Mouse (Mus musculus) brain, embryonic 14.5 days (tissue): ENCODE data around the gene Hist1h2bf. TPM values are rescaled to one million over a fixed set of nuclear protein-coding genes. Genes with fewer than 3 reads are reported as not detected.

Experiments
- DNase-seq: peaks from one replicate; pipeline ENCODE4 v3.0.0-alpha.2; 2011; ENCODE audit warnings: low read depth
- CTCF ChIP-seq: fragments of 200-500 bp; IDR thresholded peaks from 2 replicates; pipeline ENCODE4 v1.5.1; 2012; ENCODE audit warnings: inconsistent platforms, mild to moderate bottlenecking, moderate library complexity, borderline replicate concordance; ENCODE audit not compliant: insufficient read depth, insufficient read length; ENCODE audit errors: extremely low read depth
- POLR2A ChIP-seq: fragments of 200-500 bp; IDR thresholded peaks from 2 replicates; pipeline ENCODE4 v1.6.1; 2012; ENCODE audit warnings: mild to moderate bottlenecking, inconsistent platforms, borderline replicate concordance; ENCODE audit not compliant: poor library complexity, insufficient read depth, insufficient read length, severe bottlenecking; ENCODE audit errors: extremely low read depth
- polyA plus RNA-seq: library from polyadenylated mRNA; depleted of rRNA; stranded (reverse); fragments of >200 nt; gene quantifications from 2 replicates; pipeline ENCODE4 v1.2.3, GENCODE M21; 2012; rRNA removed

The Hist1h2bf gene
- polyA plus RNA-seq, result 15.0 and 21.6 TPM in 2 replicates

GRCm38 (mm10) chr13:23573898-23574524 is at the start of gene Hist1h2bf, which contains the start of gene Hist1h2ad:
Gene Hist1h2bf, minus strand, starts transcription at chr13:23574196.
Gene Hist1h2ad, plus strand, starts transcription at chr13:23574381.
- peak; percentile 100 for DNase-seq

GRCm38 (mm10) chr13:23622861-23623450 is 49.0 kb upstream of the Hist1h2bf start:
- TF ChIP-seq POLR2A (no peak), CTCF (no peak)
- peak; percentile 56 for DNase-seq

- peak; percentile 96 for DNase-seq
- TF ChIP-seq POLR2A, result peak; percentile 94
These were observed 48.2 kb upstream of the Hist1h2bf start, which contains the start of gene Hist1h1e for GRCm38 (mm10) chr13:23622175-23622671. Gene Hist1h1e, minus strand, starts transcription at chr13:23622558.

GRCm38 (mm10) chr13:23621532-23622174 is 47.7 kb upstream of the Hist1h2bf start:
- peak; percentile 91 for DNase-seq
- TF ChIP-seq POLR2A (0 out of 2 replicates have a peak, but pooled peaks have one; percentile 4), CTCF (no peak)

- DNase-seq, result peak; percentile 99
- no peak for TF ChIP-seq CTCF
- peak; percentile 36; the same call in 1 of the 2 replicates for TF ChIP-seq POLR2A
These were observed 46.9 kb upstream of the Hist1h2bf start, which contains the start of gene Hist1h2be for GRCm38 (mm10) chr13:23620733-23621531. Gene Hist1h2be, minus strand, starts transcription at chr13:23621124.

GRCm38 (mm10) chr13:23620056-23620732 is 46.2 kb upstream of the Hist1h2bf start:
- TF ChIP-seq POLR2A (no peak), CTCF (no peak)
- DNase-seq, result peak; percentile 1

- TF ChIP-seq CTCF (no peak), POLR2A (no peak)
- no peak for DNase-seq
These were observed 37.6 kb upstream of the Hist1h2bf start for GRCm38 (mm10) chr13:23611638-23612037.

- TF ChIP-seq POLR2A, result no peak
- no peak for TF ChIP-seq CTCF
These were observed 36.4 kb upstream of the Hist1h2bf start for GRCm38 (mm10) chr13:23610393-23610792.

GRCm38 (mm10) chr13:23609844-23610243 is 35.8 kb upstream of the Hist1h2bf start:
- DNase-seq, result no peak
- TF ChIP-seq CTCF (no peak), POLR2A (no peak)

More at GRCm38 (mm10) chr13:23610393-23610792, 36.4 kb upstream of the Hist1h2bf start:
- DNase-seq, result no peak

- DNase-seq, result no peak
- no peak for TF ChIP-seq POLR2A
- TF ChIP-seq CTCF, result no peak
These were observed 35.2 kb upstream of the Hist1h2bf start for GRCm38 (mm10) chr13:23609209-23609608.
